Mouse (Mus musculus): Measurements from ENCODE around the gene Vash2.

Gene Vash2

DNA sequence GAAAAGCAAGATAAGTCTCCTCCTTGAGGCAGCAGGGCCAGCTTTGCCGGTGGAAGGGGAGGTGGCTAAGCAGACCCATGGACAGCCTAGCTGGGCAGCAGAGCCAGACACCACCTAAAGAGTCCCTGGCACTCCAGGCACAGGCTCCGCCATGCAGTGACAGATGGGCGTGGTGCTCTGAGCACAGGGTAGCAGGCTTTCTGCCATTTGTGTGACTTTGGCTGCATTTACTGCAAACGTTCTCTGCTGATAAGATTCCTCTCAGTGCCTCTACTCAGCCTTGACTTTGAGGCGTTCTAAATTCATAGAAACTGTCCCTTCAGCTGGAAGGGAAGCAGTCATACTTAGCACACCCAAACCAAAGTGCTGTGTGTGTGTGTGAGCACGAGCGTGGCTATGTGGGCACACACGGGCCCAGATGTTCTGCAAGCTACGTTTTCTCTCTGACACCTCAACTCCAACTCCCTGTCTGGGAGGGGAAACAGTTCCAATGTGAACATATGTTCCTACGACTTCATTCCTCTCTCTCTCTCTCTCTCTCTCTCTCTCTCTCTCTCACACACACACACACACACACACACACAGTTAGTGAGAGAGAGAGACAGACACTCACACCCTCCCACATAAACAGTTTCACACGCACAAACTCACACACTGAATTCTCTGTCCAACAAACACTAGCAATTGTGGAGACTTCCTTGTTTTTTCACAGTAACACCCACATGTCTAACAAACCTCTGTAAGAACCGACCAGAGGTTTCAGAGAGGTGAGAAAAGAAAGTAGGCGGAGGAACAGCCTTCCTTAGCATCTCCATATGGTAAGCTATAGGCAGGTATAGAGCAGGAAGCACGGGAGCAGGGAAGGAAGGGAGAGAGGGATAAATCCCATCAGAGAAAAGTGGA is 7.1 kb downstream of the Vash2 start:
- TF ChIP-seq CTCF (conservative IDR thresholded peaks at IDR 0.05; ENCODE audit: low read length) (no peak), POU5F1 (IDR thresholded peaks at IDR 0.05; ENCODE audit: borderline replicate concordance, low read length) (no peak), NANOG (IDR thresholded peaks at IDR 0.05; ENCODE audit: borderline replicate concordance, low read length) (no peak)
- H3K4me3 ChIP-seq (replicated peaks; ENCODE audit: low read length), result no peak overlapping the region
- H3K4me1 ChIP-seq (replicated peaks; ENCODE audit: low read depth, low read length), result peaks cover 6% of the 10 kb centered on the region
- H3K27me3 ChIP-seq (ENCODE audit: insufficient read depth, low read length), result peaks cover 44% of the 10 kb centered on the region
- no peaks in the 10 kb centered on the region for H3K9me3 ChIP-seq (ENCODE audit: low read length)
- no peaks in the 10 kb centered on the region for H3K36me3 ChIP-seq (ENCODE audit: insufficient read depth, low read length)

DNA sequence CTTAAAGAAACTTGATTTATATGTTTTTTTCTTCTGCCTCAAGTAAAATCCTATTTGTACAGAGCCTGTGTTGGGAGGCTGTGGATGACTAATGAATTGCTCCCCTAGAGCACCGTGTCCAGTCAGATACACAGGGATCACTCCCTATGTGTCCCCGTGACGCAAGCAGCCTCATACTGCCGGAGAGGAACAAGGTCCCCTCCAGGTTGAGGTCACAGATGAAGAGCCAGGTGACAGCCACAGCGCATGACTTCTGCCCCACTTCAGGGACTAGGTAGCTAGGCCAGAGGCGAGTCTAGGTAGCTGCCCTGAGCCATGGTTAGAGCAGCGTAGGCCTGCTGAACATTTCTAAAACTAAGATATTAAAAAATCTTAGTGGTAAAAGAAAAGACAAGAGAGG is 11.1 kb downstream of the Vash2 start:
- no peaks in the 10 kb centered on the region for H3K4me1 ChIP-seq (replicated peaks; ENCODE audit: low read depth, low read length)
- no peaks in the 10 kb centered on the region for H3K36me3 ChIP-seq (ENCODE audit: insufficient read depth, low read length)
- H3K9me3 ChIP-seq (ENCODE audit: low read length), result no peaks in the 10 kb centered on the region
- H3K4me3 ChIP-seq (replicated peaks; ENCODE audit: low read length), result no peak overlapping the region
- no peak for TF ChIP-seq CTCF (conservative IDR thresholded peaks at IDR 0.05; ENCODE audit: low read length)
- no peak for TF ChIP-seq POU5F1 (IDR thresholded peaks at IDR 0.05; ENCODE audit: borderline replicate concordance, low read length)
- TF ChIP-seq NANOG (IDR thresholded peaks at IDR 0.05; ENCODE audit: borderline replicate concordance, low read length), result no peak
- H3K27me3 ChIP-seq (ENCODE audit: insufficient read depth, low read length), result peaks cover 16% of the 10 kb centered on the region; the same call in 1 of the 2 replicates

DNA sequence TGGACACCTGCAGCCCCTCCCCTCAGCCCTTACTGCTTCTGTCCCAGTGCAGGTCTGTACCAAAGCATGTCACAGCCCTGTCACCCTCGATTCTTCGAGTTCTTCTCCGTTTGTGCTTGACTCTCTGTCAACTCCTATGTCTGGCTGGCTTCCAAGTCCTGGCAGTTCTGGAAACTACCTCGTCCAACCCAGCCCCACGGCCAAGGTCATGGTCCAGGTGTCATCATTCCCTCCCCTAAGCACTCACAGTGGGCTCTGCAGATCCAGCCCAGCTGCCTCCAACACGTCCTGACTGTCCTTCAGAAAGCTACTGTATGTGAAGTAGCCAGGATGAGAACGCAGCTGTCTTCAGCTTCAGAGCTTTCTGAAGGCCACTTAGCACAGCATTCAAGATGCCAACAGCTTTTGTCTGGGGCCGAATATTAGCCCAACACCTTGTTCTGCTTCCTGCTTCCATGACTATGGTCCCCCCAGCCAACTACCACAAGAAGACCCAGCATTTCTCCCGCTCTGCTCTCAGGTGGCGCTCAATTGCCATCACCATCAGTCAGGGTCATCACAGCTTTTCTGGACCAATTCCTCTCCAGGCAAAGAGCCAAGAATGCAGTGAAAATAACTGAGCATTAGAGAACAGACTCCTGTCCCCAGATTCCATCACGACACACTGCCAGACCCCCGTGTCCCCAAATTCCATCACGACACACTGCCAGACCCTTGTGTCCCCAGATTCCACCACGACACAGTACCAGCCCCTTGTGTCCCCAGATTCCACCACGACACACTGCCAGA is 13.9 kb downstream of the Vash2 start:
- H3K4me3 ChIP-seq (replicated peaks; ENCODE audit: low read length), result no peak overlapping the region
- H3K27me3 ChIP-seq (ENCODE audit: insufficient read depth, low read length), result peaks cover 9% of the 10 kb centered on the region; the same call in 1 of the 2 replicates
- H3K4me1 ChIP-seq (replicated peaks; ENCODE audit: low read depth, low read length), result no peaks in the 10 kb centered on the region
- no peaks in the 10 kb centered on the region for H3K36me3 ChIP-seq (ENCODE audit: insufficient read depth, low read length)
- H3K9me3 ChIP-seq (ENCODE audit: low read length), result no peaks in the 10 kb centered on the region
- TF ChIP-seq NANOG (IDR thresholded peaks at IDR 0.05; ENCODE audit: borderline replicate concordance, low read length) (no peak), CTCF (conservative IDR thresholded peaks at IDR 0.05; ENCODE audit: low read length) (no peak)

DNA sequence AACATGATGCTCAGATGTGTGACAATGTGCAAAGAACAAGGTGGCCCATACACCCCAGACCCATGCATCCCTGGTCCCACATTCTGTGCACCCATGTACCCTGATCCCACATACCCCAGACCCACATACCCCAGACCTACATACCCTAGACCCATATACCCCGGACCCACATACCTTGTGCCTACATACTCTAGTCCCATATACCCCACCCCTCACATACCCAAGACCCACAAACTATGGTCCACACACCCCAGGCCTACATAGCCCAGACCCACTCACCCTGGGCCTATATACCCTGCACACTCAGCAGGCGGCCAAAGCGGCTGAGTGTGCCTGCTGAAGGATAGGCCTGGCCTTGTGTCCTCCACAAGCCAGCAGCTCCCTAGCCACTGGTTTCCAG is 16.3 kb downstream of the Vash2 start:
- no peaks in the 10 kb centered on the region for H3K9me3 ChIP-seq (ENCODE audit: low read length)
- TF ChIP-seq CTCF (conservative IDR thresholded peaks at IDR 0.05; ENCODE audit: low read length) (no peak), NANOG (IDR thresholded peaks at IDR 0.05; ENCODE audit: borderline replicate concordance, low read length) (no peak), POU5F1 (IDR thresholded peaks at IDR 0.05; ENCODE audit: borderline replicate concordance, low read length) (no peak)
- H3K27me3 ChIP-seq (ENCODE audit: insufficient read depth, low read length), result 0 out of 2 replicates have a peak, but pooled peaks cover 2% of the 10 kb centered on the region
- H3K36me3 ChIP-seq (ENCODE audit: insufficient read depth, low read length), result peaks cover 3% of the 10 kb centered on the region; the same call in 1 of the 2 replicates
- no peaks in the 10 kb centered on the region for H3K4me1 ChIP-seq (replicated peaks; ENCODE audit: low read depth, low read length)
- no peak overlapping the region for H3K4me3 ChIP-seq (replicated peaks; ENCODE audit: low read length)

DNA sequence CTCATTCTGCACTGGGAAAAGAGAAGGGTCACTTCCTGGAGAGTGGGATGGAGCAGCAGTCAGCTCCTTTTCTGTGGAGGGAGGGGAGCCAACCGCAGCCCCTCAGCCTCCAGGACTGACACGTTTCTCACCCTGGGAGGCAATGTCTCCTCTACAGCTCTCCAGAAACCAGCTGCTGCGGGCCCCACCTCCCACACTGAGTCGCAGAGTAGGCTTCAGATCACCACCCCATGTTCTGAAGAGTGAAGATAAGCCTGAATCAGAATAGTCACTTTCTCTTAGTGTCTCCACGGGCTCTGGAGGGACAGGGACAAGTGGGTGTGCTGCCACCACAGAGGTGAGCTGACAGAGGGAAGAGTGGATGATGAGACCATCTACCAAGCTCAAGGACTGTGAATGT is 20.3 kb downstream of the Vash2 start:
- TF ChIP-seq CTCF (conservative IDR thresholded peaks at IDR 0.05; ENCODE audit: low read length) (no peak), NANOG (IDR thresholded peaks at IDR 0.05; ENCODE audit: borderline replicate concordance, low read length) (no peak), POU5F1 (IDR thresholded peaks at IDR 0.05; ENCODE audit: borderline replicate concordance, low read length) (no peak)
- no peaks in the 10 kb centered on the region for H3K9me3 ChIP-seq (ENCODE audit: low read length)
- H3K4me1 ChIP-seq (replicated peaks; ENCODE audit: low read depth, low read length), result no peaks in the 10 kb centered on the region
- peaks cover 7% of the 10 kb centered on the region; the same call in 1 of the 2 replicates for H3K36me3 ChIP-seq (ENCODE audit: insufficient read depth, low read length)
- H3K4me3 ChIP-seq (replicated peaks; ENCODE audit: low read length), result no peak overlapping the region
- 0 out of 2 replicates have a peak, but pooled peaks cover 2% of the 10 kb centered on the region for H3K27me3 ChIP-seq (ENCODE audit: insufficient read depth, low read length)

DNA sequence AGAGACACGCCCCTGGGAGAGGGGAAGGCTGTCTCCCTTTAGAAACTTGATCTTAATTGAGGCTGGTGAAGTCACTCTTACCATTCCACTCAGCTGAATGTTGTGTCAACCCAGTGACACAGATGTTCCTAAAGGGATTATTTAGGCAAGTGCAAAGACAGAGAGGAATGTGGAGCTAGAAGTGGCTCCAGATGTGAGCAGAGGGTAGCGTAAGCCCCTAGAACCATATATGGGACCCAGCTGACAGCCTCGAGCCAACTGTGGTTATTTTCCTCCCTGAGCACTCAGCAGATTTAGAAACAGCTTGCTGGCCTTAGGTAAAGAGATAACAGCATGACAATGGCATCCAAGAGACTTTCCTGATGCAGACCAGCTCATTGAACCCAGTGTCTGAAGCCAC is 26.1 kb downstream of the Vash2 start:
- Histone ChIP-seq H3K27me3 (ENCODE audit: insufficient read depth, low read length) (0 out of 2 replicates have a peak, but pooled peaks cover 2% of the 10 kb centered on the region), H3K4me1 (replicated peaks; ENCODE audit: low read depth, low read length) (peaks cover 19% of the 10 kb centered on the region), H3K9me3 (ENCODE audit: low read length) (no peaks in the 10 kb centered on the region), H3K4me3 (replicated peaks; ENCODE audit: low read length) (no peak overlapping the region), H3K36me3 (ENCODE audit: insufficient read depth, low read length) (peaks cover 6% of the 10 kb centered on the region; the same call in 1 of the 2 replicates)
- no peak for TF ChIP-seq POU5F1 (IDR thresholded peaks at IDR 0.05; ENCODE audit: borderline replicate concordance, low read length)
- no peak for TF ChIP-seq CTCF (conservative IDR thresholded peaks at IDR 0.05; ENCODE audit: low read length)
- no peak for TF ChIP-seq NANOG (IDR thresholded peaks at IDR 0.05; ENCODE audit: borderline replicate concordance, low read length)

DNA sequence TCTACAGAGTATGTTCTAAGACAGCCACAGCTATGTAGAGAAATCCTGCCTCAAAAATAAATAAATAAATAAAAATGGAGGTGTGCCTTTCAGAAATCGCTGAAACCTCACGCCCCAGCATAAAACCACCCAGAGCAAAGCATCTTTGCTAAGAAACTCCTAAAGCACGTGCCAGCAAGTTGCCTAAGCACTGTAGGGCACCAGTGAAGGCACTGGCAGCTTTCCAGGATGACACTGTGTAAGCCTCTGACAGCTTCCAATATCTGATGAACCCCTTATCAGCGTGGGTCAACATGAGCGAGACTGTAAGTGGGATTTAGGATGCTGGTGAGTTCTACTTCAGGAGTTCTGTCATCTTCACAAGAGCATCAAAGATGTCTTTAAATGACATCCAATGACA is 28.1 kb downstream of the Vash2 start:
- TF ChIP-seq POU5F1 (IDR thresholded peaks at IDR 0.05; ENCODE audit: borderline replicate concordance, low read length) (no peak), NANOG (IDR thresholded peaks at IDR 0.05; ENCODE audit: borderline replicate concordance, low read length) (no peak), CTCF (conservative IDR thresholded peaks at IDR 0.05; ENCODE audit: low read length) (no peak)
- Histone ChIP-seq H3K36me3 (ENCODE audit: insufficient read depth, low read length) (peaks cover 11% of the 10 kb centered on the region), H3K9me3 (ENCODE audit: low read length) (no peaks in the 10 kb centered on the region), H3K27me3 (ENCODE audit: insufficient read depth, low read length) (0 out of 2 replicates have a peak, but pooled peaks cover 2% of the 10 kb centered on the region), H3K4me3 (replicated peaks; ENCODE audit: low read length) (no peak overlapping the region), H3K4me1 (replicated peaks; ENCODE audit: low read depth, low read length) (peaks cover 19% of the 10 kb centered on the region)

DNA sequence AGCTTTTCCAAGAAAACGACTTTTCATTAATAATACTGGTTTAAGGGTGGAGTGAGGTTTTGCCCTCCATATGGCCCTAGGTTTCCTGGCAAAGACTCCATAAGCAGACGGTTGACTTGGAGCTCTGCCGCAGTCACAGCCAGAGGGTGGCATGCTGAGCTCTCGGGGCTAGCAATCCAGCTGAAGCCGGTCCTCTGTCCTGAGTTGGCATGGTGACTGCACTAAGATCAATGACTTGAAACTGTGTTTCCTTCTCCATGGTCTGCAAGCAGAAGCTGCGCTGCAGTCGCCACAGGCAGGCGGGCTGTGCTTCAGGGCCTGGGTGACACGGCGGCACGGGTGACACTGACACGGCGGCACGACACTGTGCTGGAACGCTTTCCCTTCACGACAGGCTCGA is 30.2 kb downstream of the Vash2 start:
- Histone ChIP-seq H3K27me3 (ENCODE audit: insufficient read depth, low read length) (no peaks in the 10 kb centered on the region), H3K4me1 (replicated peaks; ENCODE audit: low read depth, low read length) (peaks cover 21% of the 10 kb centered on the region), H3K4me3 (replicated peaks; ENCODE audit: low read length) (peak overlapping the region; percentile 61), H3K36me3 (ENCODE audit: insufficient read depth, low read length) (peaks cover 29% of the 10 kb centered on the region), H3K9me3 (ENCODE audit: low read length) (no peaks in the 10 kb centered on the region)
- no peak for TF ChIP-seq POU5F1 (IDR thresholded peaks at IDR 0.05; ENCODE audit: borderline replicate concordance, low read length)
- no peak for TF ChIP-seq NANOG (IDR thresholded peaks at IDR 0.05; ENCODE audit: borderline replicate concordance, low read length)
- no peak for TF ChIP-seq CTCF (conservative IDR thresholded peaks at IDR 0.05; ENCODE audit: low read length)

Measured in E14TG2a.4 (cell line).